Mouse (Mus musculus): ENCODE measurements around the gene March4.

GRCm38 (mm10) chr1:72558625-72559024 lies 21.9 kb upstream of the March4 start:
- TF ChIP-seq GATA1 (IDR thresholded peaks at IDR 0.05; ENCODE audit: borderline replicate concordance, low read length), result no peak
- TF ChIP-seq FLI1 (IDR thresholded peaks at IDR 0.05; ENCODE audit: low read length), result no peak
